Mouse (Mus musculus) testis, adult 2 months (tissue): ENCODE results near the gene Akap12.

ENCODE experiments used
- CTCF ChIP-seq: fragments of 200-500 bp; IDR thresholded peaks from 2 replicates; pipeline ENCODE4 v1.5.1; 2012; ENCODE audit warnings: low read depth, mild to moderate bottlenecking, inconsistent platforms, low read length, moderate library complexity; ENCODE audit not compliant: control insufficient read depth, insufficient read depth, insufficient replicate concordance
- POLR2A ChIP-seq: fragments of 200-500 bp; IDR thresholded peaks from 2 replicates; pipeline ENCODE4 v1.6.1; 2012; ENCODE audit warnings: low read depth, mild to moderate bottlenecking, inconsistent platforms, low read length, moderate library complexity; ENCODE audit not compliant: control insufficient read depth

- TF ChIP-seq POLR2A (no peak), CTCF (no peak)
Observed at GRCm38 (mm10) chr10:4398058-4398457, 131.9 kb downstream of the Akap12 start.
